Mouse (Mus musculus): ENCODE measurements around the gene Magi3. TPM values are rescaled to one million over a fixed set of nuclear protein-coding genes. Genes with fewer than 3 reads are reported as not detected.

The Magi3 gene
- polyA plus RNA-seq, 1 experiment: 9.1 TPM

- no peak for TF ChIP-seq CTCF (IDR thresholded peaks at IDR 0.05; ENCODE audit: low read depth, low read length)
- TF ChIP-seq EP300 (IDR thresholded peaks at IDR 0.05; ENCODE audit: insufficient read depth, low read depth, low read length): no peak
- TF ChIP-seq POLR2A (IDR thresholded peaks at IDR 0.05; ENCODE audit: insufficient read depth, low read length): no peak
- Histone ChIP-seq H3K4me3 (ENCODE audit: low read depth, low read length) (no peak overlapping the region), H3K36me3 (ENCODE audit: control insufficient read depth, insufficient read depth, low read length, poor library complexity, severe bottlenecking) (no peaks in the 10 kb centered on the region), H3K4me1 (ENCODE audit: control insufficient read depth, insufficient read depth, low read length) (no peaks in the 10 kb centered on the region), H3K9ac (ENCODE audit: low read depth, poor library complexity, severe bottlenecking) (no peak overlapping the region), H3K27ac (ENCODE audit: insufficient read depth, low read length) (no peak overlapping the region), H3K9me3 (replicated peaks; ENCODE audit: control insufficient read depth, insufficient read depth, low read length, poor library complexity, severe bottlenecking) (no peaks in the 10 kb centered on the region), H3K27me3 (ENCODE audit: control insufficient read depth, insufficient read depth, low read length, poor library complexity, severe bottlenecking) (no peaks in the 10 kb centered on the region)
These were observed 77.8 kb downstream of the Magi3 start for GRCm38 (mm10) chr3:104142376-104142775.

GRCm38 (mm10) chr3:104138953-104139450 is 81.2 kb downstream of the Magi3 start:
- Histone ChIP-seq H3K9me3 (replicated peaks; ENCODE audit: control insufficient read depth, insufficient read depth, low read length, poor library complexity, severe bottlenecking) (no peaks in the 10 kb centered on the region), H3K4me3 (ENCODE audit: low read depth, low read length) (no peak overlapping the region), H3K9ac (ENCODE audit: low read depth, poor library complexity, severe bottlenecking) (no peak overlapping the region), H3K27ac (ENCODE audit: insufficient read depth, low read length) (no peak overlapping the region), H3K4me1 (ENCODE audit: control insufficient read depth, insufficient read depth, low read length) (no peaks in the 10 kb centered on the region), H3K36me3 (ENCODE audit: control insufficient read depth, insufficient read depth, low read length, poor library complexity, severe bottlenecking) (no peaks in the 10 kb centered on the region), H3K27me3 (ENCODE audit: control insufficient read depth, insufficient read depth, low read length, poor library complexity, severe bottlenecking) (no peaks in the 10 kb centered on the region)
- no peak for TF ChIP-seq CTCF (IDR thresholded peaks at IDR 0.05; ENCODE audit: low read depth, low read length)
- TF ChIP-seq EP300 (IDR thresholded peaks at IDR 0.05; ENCODE audit: insufficient read depth, low read depth, low read length): no peak
- no peak for TF ChIP-seq POLR2A (IDR thresholded peaks at IDR 0.05; ENCODE audit: insufficient read depth, low read length)

GRCm38 (mm10) chr3:104125628-104126027 is 94.5 kb downstream of the Magi3 start:
- Histone ChIP-seq H3K4me1 (ENCODE audit: control insufficient read depth, insufficient read depth, low read length) (no peaks in the 10 kb centered on the region), H3K27ac (ENCODE audit: insufficient read depth, low read length) (no peak overlapping the region), H3K4me3 (ENCODE audit: low read depth, low read length) (no peak overlapping the region), H3K9ac (ENCODE audit: low read depth, poor library complexity, severe bottlenecking) (no peak overlapping the region), H3K9me3 (replicated peaks; ENCODE audit: control insufficient read depth, insufficient read depth, low read length, poor library complexity, severe bottlenecking) (no peaks in the 10 kb centered on the region), H3K27me3 (ENCODE audit: control insufficient read depth, insufficient read depth, low read length, poor library complexity, severe bottlenecking) (no peaks in the 10 kb centered on the region), H3K36me3 (ENCODE audit: control insufficient read depth, insufficient read depth, low read length, poor library complexity, severe bottlenecking) (no peaks in the 10 kb centered on the region)
- no peak for TF ChIP-seq CTCF (IDR thresholded peaks at IDR 0.05; ENCODE audit: low read depth, low read length)
- TF ChIP-seq POLR2A (IDR thresholded peaks at IDR 0.05; ENCODE audit: insufficient read depth, low read length): no peak
- TF ChIP-seq EP300 (IDR thresholded peaks at IDR 0.05; ENCODE audit: insufficient read depth, low read depth, low read length): no peak

- H3K9ac ChIP-seq (ENCODE audit: low read depth, poor library complexity, severe bottlenecking): no peak overlapping the region
- H3K36me3 ChIP-seq (ENCODE audit: control insufficient read depth, insufficient read depth, low read length, poor library complexity, severe bottlenecking): no peaks in the 10 kb centered on the region
- TF ChIP-seq POLR2A (IDR thresholded peaks at IDR 0.05; ENCODE audit: insufficient read depth, low read length): no peak
- TF ChIP-seq CTCF (IDR thresholded peaks at IDR 0.05; ENCODE audit: low read depth, low read length): no peak
- no peaks in the 10 kb centered on the region for H3K27me3 ChIP-seq (ENCODE audit: control insufficient read depth, insufficient read depth, low read length, poor library complexity, severe bottlenecking)
- no peak overlapping the region for H3K4me3 ChIP-seq (ENCODE audit: low read depth, low read length)
- H3K4me1 ChIP-seq (ENCODE audit: control insufficient read depth, insufficient read depth, low read length): no peaks in the 10 kb centered on the region
- H3K9me3 ChIP-seq (replicated peaks; ENCODE audit: control insufficient read depth, insufficient read depth, low read length, poor library complexity, severe bottlenecking): no peaks in the 10 kb centered on the region
- H3K27ac ChIP-seq (ENCODE audit: insufficient read depth, low read length): no peak overlapping the region
These were observed 96.3 kb downstream of the Magi3 start for GRCm38 (mm10) chr3:104123846-104124245.

GRCm38 (mm10) chr3:104109478-104109877 is 110.7 kb downstream of the Magi3 start:
- no peak for TF ChIP-seq POLR2A (IDR thresholded peaks at IDR 0.05; ENCODE audit: insufficient read depth, low read length)
- H3K9ac ChIP-seq (ENCODE audit: low read depth, poor library complexity, severe bottlenecking): no peak overlapping the region
- no peak overlapping the region for H3K27ac ChIP-seq (ENCODE audit: insufficient read depth, low read length)
- no peaks in the 10 kb centered on the region for H3K27me3 ChIP-seq (ENCODE audit: control insufficient read depth, insufficient read depth, low read length, poor library complexity, severe bottlenecking)
- H3K4me1 ChIP-seq (ENCODE audit: control insufficient read depth, insufficient read depth, low read length): no peaks in the 10 kb centered on the region
- no peak overlapping the region for H3K4me3 ChIP-seq (ENCODE audit: low read depth, low read length)
- H3K9me3 ChIP-seq (replicated peaks; ENCODE audit: control insufficient read depth, insufficient read depth, low read length, poor library complexity, severe bottlenecking): no peaks in the 10 kb centered on the region
- no peaks in the 10 kb centered on the region; the same call in 1 of the 2 replicates for H3K36me3 ChIP-seq (ENCODE audit: control insufficient read depth, insufficient read depth, low read length, poor library complexity, severe bottlenecking)

GRCm38 (mm10) chr3:104104942-104105341 is 115.2 kb downstream of the Magi3 start:
- no peaks in the 10 kb centered on the region; the same call in 1 of the 2 replicates for H3K36me3 ChIP-seq (ENCODE audit: control insufficient read depth, insufficient read depth, low read length, poor library complexity, severe bottlenecking)
- H3K27me3 ChIP-seq (ENCODE audit: control insufficient read depth, insufficient read depth, low read length, poor library complexity, severe bottlenecking): no peaks in the 10 kb centered on the region
- H3K27ac ChIP-seq (ENCODE audit: insufficient read depth, low read length): no peak overlapping the region
- peak; percentile 33 for TF ChIP-seq CTCF (IDR thresholded peaks at IDR 0.05; ENCODE audit: low read depth, low read length)
- no peak for TF ChIP-seq POLR2A (IDR thresholded peaks at IDR 0.05; ENCODE audit: insufficient read depth, low read length)
- H3K9ac ChIP-seq (ENCODE audit: low read depth, poor library complexity, severe bottlenecking): no peak overlapping the region
- H3K4me1 ChIP-seq (ENCODE audit: control insufficient read depth, insufficient read depth, low read length): no peaks in the 10 kb centered on the region
- H3K4me3 ChIP-seq (ENCODE audit: low read depth, low read length): no peak overlapping the region
- no peaks in the 10 kb centered on the region for H3K9me3 ChIP-seq (replicated peaks; ENCODE audit: control insufficient read depth, insufficient read depth, low read length, poor library complexity, severe bottlenecking)

Measured in ES-Bruce4 (cell line).